Mouse (Mus musculus) forebrain, embryonic 16.5 days (tissue): ENCODE results near the gene Opa3. TPM values are rescaled to one million over a fixed set of nuclear protein-coding genes. Genes with fewer than 3 reads are reported as not detected.

ENCODE experiments used
- ATAC-seq: fragments of 200-750 bp; cut with Nextera tagmentation; 2 replicates; pipeline ENCODE4 v1.8.0; 2017; ENCODE audit warnings: mild to moderate bottlenecking, moderate library complexity
- H3K27ac ChIP-seq: fragments of 300-500 bp; sonication (generic); 2 replicates; pipeline ENCODE4 v1.5.1; 2014; ENCODE audit warnings: low read length, control low read depth
- H3K27me3 ChIP-seq: fragments of 300-500 bp; sonication (generic); replicated peaks from 2 replicates; pipeline ENCODE4 v1.6.1; 2014; ENCODE audit warnings: low read length; ENCODE audit not compliant: control insufficient read depth, insufficient read depth
- H3K36me3 ChIP-seq: fragments of 300-500 bp; sonication (generic); 2 replicates; pipeline ENCODE4 v1.6.1; 2014; ENCODE audit not compliant: control insufficient read depth, insufficient read depth
- H3K4me1 ChIP-seq: fragments of 300-500 bp; sonication (generic); replicated peaks from 2 replicates; pipeline ENCODE4 v1.6.1; 2014; ENCODE audit warnings: low read length; ENCODE audit not compliant: control insufficient read depth, insufficient read depth
- H3K4me2 ChIP-seq: fragments of 300-500 bp; sonication (generic); 2 replicates; pipeline ENCODE4 v1.6.1; 2014; ENCODE audit warnings: mild to moderate bottlenecking, low read length, control low read depth
- H3K4me3 ChIP-seq: fragments of 300-500 bp; sonication (generic); replicated peaks from 2 replicates; pipeline ENCODE4 v1.5.1; 2014; ENCODE audit warnings: mild to moderate bottlenecking, low read length, control low read depth
- H3K9ac ChIP-seq: fragments of 300-500 bp; sonication (generic); replicated peaks from 2 replicates; pipeline ENCODE4 v1.6.1; 2014; ENCODE audit warnings: low read depth, low read length, control low read depth
- H3K9me3 ChIP-seq: fragments of 300-500 bp; sonication (generic); 2 replicates; pipeline ENCODE4 v1.6.1; 2016; ENCODE audit warnings: low read length; ENCODE audit not compliant: control insufficient read depth
- WGBS: fragments of 180-500 bp; shearing (Covaris S2); extraction: QIAGEN DNeasy Blood & Tissue Kit; methylation state at CpG from one replicate; pipeline ENCODE4 v1.1.7; 2014; 5-methylcytosine and 5-hydroxymethylcytosine counted together
- polyA plus RNA-seq: library from polyadenylated mRNA; unstranded; fragments of >200 nt; fragmentation: Nextera tagmentation; extraction: Ambion mirVana; gene quantifications from 2 replicates; pipeline ENCODE4 v1.2.1, GENCODE M21; 2015

Opa3 gene
- 43.5 and 43.8 TPM in 2 replicates for polyA plus RNA-seq

- H3K4me3 ChIP-seq, result peak within 1 kb of the TSS; percentile 52
- no peaks in the 10 kb centered on the region for H3K9me3 ChIP-seq
- peak; percentile 94 for ATAC-seq
Observed at GRCm38 (mm10) chr7:19227883-19228792, at the start of gene Opa3. Gene Opa3, plus strand, starts transcription at chr7:19228334.

GRCm38 (mm10) chr7:19178443-19179092, 49.6 kb upstream of the Opa3 start:
- Histone ChIP-seq H3K27me3 (peaks cover 14% of the 10 kb centered on the region), H3K9ac (peak overlapping the region; percentile 43), H3K27ac (no peak overlapping the region), H3K36me3 (no peaks in the 10 kb centered on the region), H3K9me3 (no peaks in the 10 kb centered on the region), H3K4me3 (peak overlapping the region; percentile 70), H3K4me1 (peaks cover 38% of the 10 kb centered on the region), H3K4me2 (peak overlapping the region; percentile 67)
- WGBS, result 5% methylated on average over 27 of the region's 27 CpGs
- ATAC-seq, result no peak

More at GRCm38 (mm10) chr7:19227883-19228792, at the start of gene Opa3:
- peak within 1 kb of the TSS; percentile 99 for H3K27ac ChIP-seq
- under 1% methylated on average over 85 of the region's 91 CpGs for WGBS
- peaks cover 20% of the 10 kb centered on the region for H3K4me1 ChIP-seq
- no peaks in the 10 kb centered on the region for H3K27me3 ChIP-seq
- H3K9ac ChIP-seq, result peak within 1 kb of the TSS; percentile 74
- H3K4me2 ChIP-seq, result peak within 1 kb of the TSS; percentile 82
- no peaks in the 10 kb centered on the region for H3K36me3 ChIP-seq

DNA sequence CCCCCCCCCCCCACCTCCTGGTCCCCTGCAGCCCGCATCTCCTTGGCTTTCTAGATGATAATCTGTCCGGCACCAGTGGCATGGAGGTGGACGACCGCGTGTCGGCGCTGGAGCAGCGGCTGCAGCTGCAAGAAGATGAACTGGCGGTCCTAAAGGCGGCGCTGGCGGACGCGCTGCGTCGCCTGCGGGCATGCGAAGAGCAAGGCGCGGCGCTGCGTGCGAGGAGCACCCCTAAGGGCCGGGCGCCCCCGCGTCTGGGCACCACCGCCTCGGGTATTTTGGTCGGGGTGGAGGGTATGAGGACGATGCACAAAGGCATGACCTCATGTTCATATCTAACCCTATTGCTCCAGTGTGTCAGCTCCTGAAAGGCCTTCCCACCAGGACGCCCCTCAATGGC, 49.0 kb upstream of the Opa3 start:
- Histone ChIP-seq H3K9me3 (no peaks in the 10 kb centered on the region), H3K9ac (peak overlapping the region; percentile 43), H3K27ac (no peak overlapping the region), H3K4me1 (peaks cover 40% of the 10 kb centered on the region), H3K4me3 (peak overlapping the region; percentile 70), H3K27me3 (peaks cover 14% of the 10 kb centered on the region), H3K36me3 (no peaks in the 10 kb centered on the region), H3K4me2 (peak overlapping the region; percentile 67)
- WGBS, result under 1% methylated on average over 32 of the region's 32 CpGs
- ATAC-seq, result no peak

DNA sequence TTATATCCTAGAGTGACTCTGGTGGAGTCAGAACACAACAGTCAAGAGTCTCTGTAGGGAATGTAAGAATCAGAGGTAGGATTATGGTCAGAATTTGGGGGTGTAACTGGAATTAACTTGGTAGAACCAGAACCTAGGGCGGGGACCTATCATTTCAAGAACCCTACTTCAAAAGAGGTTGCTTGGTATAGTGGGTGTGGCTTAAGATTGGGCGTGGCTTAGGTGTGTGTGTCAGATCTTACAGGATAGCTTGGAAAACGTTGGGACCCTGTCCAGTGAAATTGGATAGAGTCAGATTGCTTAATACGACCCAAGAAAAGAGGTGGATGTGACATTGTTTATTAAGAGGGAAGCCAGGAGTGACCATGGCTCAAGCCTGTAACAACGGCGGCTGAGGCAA, 48.2 kb upstream of the Opa3 start:
- no peak overlapping the region; the same call in 1 of the 2 replicates for H3K4me3 ChIP-seq
- ATAC-seq, result no peak

DNA sequence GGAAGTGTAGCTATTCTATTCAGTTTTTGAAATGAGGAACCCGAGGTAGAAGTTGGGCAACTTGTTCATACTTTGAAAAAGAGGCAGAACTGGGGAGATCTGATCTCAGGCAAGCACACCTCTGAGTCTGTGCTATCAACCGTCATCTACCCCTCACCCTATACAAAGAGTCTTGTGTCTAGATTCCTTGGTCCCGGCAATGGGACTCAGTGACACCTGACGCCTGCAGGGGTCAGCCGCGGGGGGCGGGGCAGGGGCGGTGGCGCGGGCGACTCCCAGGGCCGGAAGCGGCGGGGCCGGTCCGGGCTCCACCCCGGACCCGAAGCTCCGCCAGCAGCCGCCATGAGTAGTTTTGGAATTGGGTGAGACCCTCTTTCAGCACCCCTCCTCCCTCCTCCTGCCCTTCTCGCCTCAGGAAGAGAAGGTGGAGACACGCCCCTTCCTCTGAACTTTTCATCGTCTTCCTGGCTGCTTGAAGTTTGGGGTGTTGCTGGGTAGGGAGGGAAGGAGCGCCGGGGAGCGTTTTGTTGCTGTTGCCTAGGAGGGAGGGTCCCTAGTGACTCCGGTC, 47.2 kb upstream of the Opa3 start:
- Histone ChIP-seq H3K4me1 (peaks cover 46% of the 10 kb centered on the region), H3K36me3 (no peaks in the 10 kb centered on the region), H3K4me3 (peak overlapping the region; percentile 29), H3K9ac (peak overlapping the region; percentile 45), H3K4me2 (peak overlapping the region; percentile 46), H3K27ac (no peak overlapping the region), H3K9me3 (no peaks in the 10 kb centered on the region), H3K27me3 (peaks cover 14% of the 10 kb centered on the region)
- WGBS, result 2% methylated on average over 26 of the region's 27 CpGs
- ATAC-seq, result no peak

More for the DNA sequence above, 48.2 kb upstream of the Opa3 start:
- WGBS, result 44% methylated on average over 6 of the region's 6 CpGs
- peaks cover 14% of the 10 kb centered on the region for H3K27me3 ChIP-seq
- no peaks in the 10 kb centered on the region for H3K36me3 ChIP-seq
- no peak overlapping the region for H3K9ac ChIP-seq
- no peak overlapping the region for H3K27ac ChIP-seq
- no peaks in the 10 kb centered on the region for H3K9me3 ChIP-seq
- peaks cover 48% of the 10 kb centered on the region for H3K4me1 ChIP-seq
- no peak overlapping the region for H3K4me2 ChIP-seq

DNA sequence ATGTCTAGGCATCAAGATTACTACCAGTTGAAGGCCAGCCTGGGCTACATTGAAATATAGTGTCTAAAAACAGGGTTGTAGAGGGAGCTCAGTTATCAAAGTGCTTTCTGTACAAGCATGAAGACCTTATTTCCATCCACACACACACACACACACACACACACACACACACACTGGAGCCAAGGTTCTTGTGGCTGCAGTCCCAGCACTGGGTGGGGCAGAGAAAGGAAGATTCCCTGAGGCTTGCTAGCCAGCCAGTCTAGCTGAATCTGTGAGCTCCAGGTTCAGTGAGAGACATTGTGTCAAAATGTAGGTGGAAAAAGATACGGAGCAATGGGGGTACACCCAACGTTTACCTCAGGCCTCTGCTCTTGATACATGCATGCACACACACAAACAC, 43.9 kb upstream of the Opa3 start:
- Histone ChIP-seq H3K9me3 (no peaks in the 10 kb centered on the region), H3K4me1 (peaks cover 26% of the 10 kb centered on the region), H3K4me3 (no peak overlapping the region), H3K27me3 (peaks cover 9% of the 10 kb centered on the region), H3K27ac (peak overlapping the region; percentile 75), H3K4me2 (no peak overlapping the region), H3K9ac (no peak overlapping the region), H3K36me3 (peaks cover 12% of the 10 kb centered on the region)
- WGBS, result 35% methylated on average over 2 of the region's 2 CpGs
- ATAC-seq, result no peak

DNA sequence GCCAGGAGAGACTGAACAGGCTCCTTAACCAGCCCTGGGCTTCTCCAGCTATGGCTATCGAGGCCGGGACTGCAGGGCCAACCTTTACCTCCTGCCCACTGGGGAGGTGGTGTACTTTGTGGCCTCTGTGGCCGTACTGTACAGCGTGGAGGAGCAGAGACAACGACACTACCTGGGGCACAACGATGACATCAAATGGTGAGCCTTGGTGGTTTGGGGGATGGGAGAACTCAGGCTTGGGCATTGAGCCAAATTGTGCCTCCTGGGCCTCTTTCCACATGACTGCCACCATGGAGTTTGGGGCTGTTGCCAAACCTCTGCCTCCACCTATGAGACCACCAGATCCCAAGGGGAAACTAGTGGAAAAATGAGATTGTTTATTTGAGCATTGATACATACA, 43.4 kb upstream of the Opa3 start:
- WGBS, result 37% methylated on average over 6 of the region's 6 CpGs
- Histone ChIP-seq H3K4me1 (peaks cover 21% of the 10 kb centered on the region), H3K4me2 (no peak overlapping the region), H3K36me3 (peaks cover 12% of the 10 kb centered on the region), H3K9me3 (no peaks in the 10 kb centered on the region), H3K27ac (peak overlapping the region; percentile 75), H3K9ac (no peak overlapping the region; the same call in 1 of the 2 replicates), H3K4me3 (no peak overlapping the region), H3K27me3 (peaks cover 4% of the 10 kb centered on the region)
- ATAC-seq, result 0 out of 2 replicates have a peak, but pooled peaks have one; percentile 26

GRCm38 (mm10) chr7:19194676-19195075, 33.5 kb upstream of the Opa3 start:
- Histone ChIP-seq H3K9ac (no peak overlapping the region), H3K27me3 (no peaks in the 10 kb centered on the region), H3K4me2 (no peak overlapping the region), H3K9me3 (no peaks in the 10 kb centered on the region), H3K27ac (no peak overlapping the region), H3K4me1 (no peaks in the 10 kb centered on the region), H3K4me3 (no peak overlapping the region), H3K36me3 (peaks cover 22% of the 10 kb centered on the region)
- ATAC-seq, result no peak
- 97% methylated on average over 4 of the region's 4 CpGs for WGBS

DNA sequence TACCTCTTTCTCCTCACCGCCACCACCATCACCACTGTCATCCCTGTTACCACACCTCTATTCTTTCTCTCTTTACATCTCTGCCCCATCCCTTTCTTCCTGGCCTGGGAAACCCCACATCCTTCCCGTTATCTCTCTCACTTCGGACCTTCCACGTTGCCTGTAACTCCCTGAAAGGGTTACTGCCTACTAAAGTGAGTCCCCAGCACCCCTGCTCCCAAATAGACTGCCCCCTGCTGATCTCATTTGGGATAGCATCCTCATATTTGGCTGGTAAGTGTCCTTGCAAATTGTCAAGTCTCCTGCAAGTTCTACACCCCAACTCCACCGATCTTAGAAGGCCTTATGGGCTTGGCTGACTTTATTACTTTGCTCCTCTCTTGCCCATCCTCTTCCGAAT, 31.5 kb upstream of the Opa3 start:
- Histone ChIP-seq H3K9ac (no peak overlapping the region), H3K4me2 (no peak overlapping the region), H3K27me3 (no peaks in the 10 kb centered on the region), H3K9me3 (no peaks in the 10 kb centered on the region), H3K27ac (no peak overlapping the region), H3K4me3 (no peak overlapping the region), H3K36me3 (peaks cover 22% of the 10 kb centered on the region), H3K4me1 (no peaks in the 10 kb centered on the region)
- no peak for ATAC-seq
- 73% methylated on average over 6 of the region's 6 CpGs for WGBS
